Mouse (Mus musculus): ENCODE data around the gene Abhd6. TPM values are rescaled to one million over a fixed set of nuclear protein-coding genes. Genes with fewer than 3 reads are reported as not detected.
A peak's percentile ranks its signal among the peaks of the same experiment; 100 is the strongest.

The Abhd6 gene
- polyA plus RNA-seq (2012; rRNA removed): 3.2 and 3.4 TPM in 2 replicates
- 8.6 and 9.2 TPM in 2 replicates for polyA plus RNA-seq (2014; fragmentation: Nextera tagmentation; extraction: Ambion mirVana)

DNA sequence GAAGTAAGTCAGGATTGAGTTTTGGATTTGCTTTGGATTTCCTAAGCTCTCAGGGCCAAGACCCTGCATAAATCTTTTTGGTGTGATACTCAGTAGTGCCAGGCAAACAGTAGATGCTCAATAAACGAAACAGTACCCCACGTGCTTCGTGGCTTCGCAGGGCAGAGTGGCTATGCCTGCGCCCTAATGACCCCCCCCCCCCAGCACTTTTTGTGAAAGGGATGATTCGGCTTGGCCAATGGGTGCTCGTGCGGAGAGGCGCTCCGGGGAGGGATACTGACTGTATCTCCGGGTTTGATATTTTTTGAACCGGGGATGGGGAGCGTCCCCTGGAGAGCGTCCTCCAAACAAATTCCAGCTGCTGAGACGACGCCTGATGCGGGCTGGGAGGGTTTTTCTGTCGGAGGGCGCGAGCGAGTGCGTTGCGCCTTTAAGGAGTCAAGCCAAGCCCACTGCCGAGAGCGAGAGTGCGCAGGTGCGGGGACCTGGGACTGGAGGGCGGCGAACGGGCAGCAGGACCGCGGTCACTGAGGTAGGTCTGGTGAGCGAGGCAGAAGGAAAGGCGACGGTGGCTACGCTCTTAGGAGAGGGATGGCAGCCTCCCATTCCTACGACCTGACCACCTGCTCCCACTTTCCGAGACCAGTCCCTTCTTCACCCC lies at the start of gene Abhd6:
Abhd6 (plus strand) TSS at position 471 of the 661 bp plus-strand sequence.
- Histone ChIP-seq H3K4me1 (replicated peaks; ENCODE audit: control insufficient read depth in 2 of 2, insufficient read depth in 2 of 2, low read length in 1 of 2) (peaks cover 0 to 9% of the 10 kb centered on the region in 2 experiments; a peak in 2 of 4 replicates), H3K9ac (replicated peaks) (no peak within 1 kb of the TSS), H3K27me3 (ENCODE audit: control insufficient read depth, insufficient read depth, low read length) (peaks cover 30% of the 10 kb centered on the region), H3K9me3 (ENCODE audit: control insufficient read depth, low read length) (no peaks in the 10 kb centered on the region), H3K4me2 (ENCODE audit: low read depth) (peak within 1 kb of the TSS; percentile 63), H3K4me3 (ENCODE audit: insufficient read depth in 1 of 2, low read depth in 2 of 2, low read length in 2 of 2) (peak within 1 kb of the TSS; percentile 47 to 59), H3K36me3 (replicated peaks; ENCODE audit: control insufficient read depth, insufficient read depth, low read depth) (no peaks in the 10 kb centered on the region), H3K27ac (no peak within 1 kb of the TSS)
- TF ChIP-seq EP300 (IDR thresholded peaks at IDR 0.05; ENCODE audit: low read depth) (no peak), CTCF (IDR thresholded peaks at IDR 0.05; ENCODE audit: low read depth) (no peak)
- ATAC-seq (ENCODE audit: insufficient read depth) (0 out of 2 replicates have a peak, but pooled peaks have one; percentile 43), DNase-seq (ENCODE audit: low read depth in 3 of 3, low spot score in 3 of 3) (peak in 1 of 3 experiments; percentile 12)
- WGBS (ENCODE audit: insufficient replicate concordance): 2% methylated on average over 38 of the region's 38 CpGs

DNA sequence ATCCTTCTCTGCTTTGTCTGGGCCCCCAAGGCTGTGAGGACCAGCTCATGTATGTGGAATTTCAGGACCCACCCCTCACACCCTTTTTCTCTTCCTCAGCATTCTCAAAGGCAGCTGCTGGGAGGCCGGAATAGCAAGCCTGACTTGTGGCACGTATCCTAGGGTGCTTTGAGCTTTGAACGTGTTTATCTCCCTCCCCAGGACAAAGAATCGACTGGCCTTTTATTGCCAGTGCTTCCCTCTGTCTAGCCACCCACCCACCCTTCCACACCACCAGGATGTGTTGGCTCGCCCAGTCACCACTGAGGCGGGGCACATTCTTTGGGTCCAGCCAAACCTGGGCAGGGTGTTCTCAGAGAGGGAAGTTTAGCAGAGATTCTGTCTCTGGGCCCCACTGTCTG lies 48.6 kb upstream of the Abhd6 start:
- Histone ChIP-seq H3K27ac (no peak overlapping the region), H3K9ac (replicated peaks) (no peak overlapping the region), H3K36me3 (replicated peaks; ENCODE audit: control insufficient read depth, insufficient read depth, low read depth) (no peaks in the 10 kb centered on the region), H3K4me1 (replicated peaks; ENCODE audit: control insufficient read depth in 2 of 2, insufficient read depth in 2 of 2, low read length in 1 of 2) (peaks cover 0 to 8% of the 10 kb centered on the region in 2 experiments; a peak in 2 of 4 replicates), H3K4me3 (ENCODE audit: insufficient read depth in 1 of 2, low read depth in 2 of 2, low read length in 2 of 2) (no peak overlapping the region), H3K9me3 (ENCODE audit: control insufficient read depth, low read length) (no peaks in the 10 kb centered on the region), H3K27me3 (ENCODE audit: control insufficient read depth, insufficient read depth, low read length) (no peaks in the 10 kb centered on the region), H3K4me2 (ENCODE audit: low read depth) (no peak overlapping the region)
- DNase-seq (ENCODE audit: low read depth in 3 of 3, low spot score in 3 of 3) (no peak), ATAC-seq (ENCODE audit: insufficient read depth) (no peak)
- TF ChIP-seq EP300 (IDR thresholded peaks at IDR 0.05; ENCODE audit: low read depth) (no peak), CTCF (IDR thresholded peaks at IDR 0.05; ENCODE audit: low read depth) (no peak)
- WGBS (ENCODE audit: insufficient replicate concordance): 40% methylated on average over 6 of the region's 6 CpGs

DNA sequence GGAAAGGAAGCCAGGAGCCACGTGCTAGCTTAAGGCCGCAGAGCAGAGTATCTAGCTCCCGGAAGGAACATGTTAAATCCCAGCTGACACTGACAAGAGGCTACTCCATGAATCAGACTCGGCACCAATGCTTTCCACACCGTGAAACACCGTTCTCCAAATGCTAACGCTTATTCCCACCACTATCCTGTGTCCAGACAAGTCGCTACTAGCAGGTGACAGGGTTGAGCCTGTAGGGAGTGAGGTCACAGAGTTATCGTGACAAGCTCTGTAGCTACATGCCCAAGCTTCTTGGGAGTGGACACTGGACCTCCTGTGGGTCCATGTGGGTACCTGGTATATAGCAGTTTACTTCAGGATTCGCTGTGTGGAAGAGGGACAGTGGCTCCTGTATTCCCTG lies 46.3 kb upstream of the Abhd6 start:
- Histone ChIP-seq H3K27me3 (ENCODE audit: control insufficient read depth, insufficient read depth, low read length) (no peaks in the 10 kb centered on the region), H3K36me3 (replicated peaks; ENCODE audit: control insufficient read depth, insufficient read depth, low read depth) (no peaks in the 10 kb centered on the region), H3K4me3 (ENCODE audit: insufficient read depth in 1 of 2, low read depth in 2 of 2, low read length in 2 of 2) (no peak overlapping the region), H3K4me2 (ENCODE audit: low read depth) (no peak overlapping the region), H3K9ac (replicated peaks) (no peak overlapping the region), H3K9me3 (ENCODE audit: control insufficient read depth, low read length) (no peaks in the 10 kb centered on the region), H3K4me1 (replicated peaks; ENCODE audit: control insufficient read depth in 2 of 2, insufficient read depth in 2 of 2, low read length in 1 of 2) (peaks cover 0 to 8% of the 10 kb centered on the region in 2 experiments; a peak in 2 of 4 replicates), H3K27ac (no peak overlapping the region)
- DNase-seq (ENCODE audit: low read depth in 3 of 3, low spot score in 3 of 3) (no peak), ATAC-seq (ENCODE audit: insufficient read depth) (no peak)
- WGBS (ENCODE audit: insufficient replicate concordance): 68% methylated on average over 10 of the region's 10 CpGs
- TF ChIP-seq CTCF (IDR thresholded peaks at IDR 0.05; ENCODE audit: low read depth) (no peak), EP300 (IDR thresholded peaks at IDR 0.05; ENCODE audit: low read depth) (no peak)

DNA sequence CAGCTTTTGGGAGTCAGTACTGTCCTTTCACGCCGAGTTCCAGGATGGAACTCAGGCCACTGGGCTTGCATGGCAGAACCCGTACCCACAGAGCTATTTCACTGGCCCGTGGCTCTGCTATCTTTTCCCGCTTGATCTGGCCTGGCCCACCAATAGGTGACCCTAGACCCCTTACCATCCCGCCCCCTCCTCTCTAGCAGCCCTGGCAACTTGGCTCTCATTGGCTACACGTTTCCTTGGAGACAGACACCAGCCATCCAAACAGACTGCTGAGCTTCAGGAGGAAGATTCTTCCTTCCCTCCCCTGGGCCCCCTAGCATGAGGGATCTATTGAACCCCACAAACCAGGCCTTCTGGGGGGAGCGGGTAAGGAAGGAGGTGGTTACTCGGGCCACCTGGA lies 45.7 kb upstream of the Abhd6 start, which contains the start of gene Gm45521:
Gm45521 (plus strand) TSS at position 240 of the 400 bp plus-strand sequence.
- Histone ChIP-seq H3K9ac (replicated peaks) (no peak within 1 kb of the TSS), H3K4me1 (replicated peaks; ENCODE audit: control insufficient read depth in 2 of 2, insufficient read depth in 2 of 2, low read length in 1 of 2) (peaks cover 0 to 8% of the 10 kb centered on the region in 2 experiments; a peak in 2 of 4 replicates), H3K9me3 (ENCODE audit: control insufficient read depth, low read length) (no peaks in the 10 kb centered on the region), H3K4me3 (ENCODE audit: insufficient read depth in 1 of 2, low read depth in 2 of 2, low read length in 2 of 2) (no peak within 1 kb of the TSS), H3K4me2 (ENCODE audit: low read depth) (no peak within 1 kb of the TSS), H3K27ac (no peak within 1 kb of the TSS), H3K27me3 (ENCODE audit: control insufficient read depth, insufficient read depth, low read length) (no peaks in the 10 kb centered on the region), H3K36me3 (replicated peaks; ENCODE audit: control insufficient read depth, insufficient read depth, low read depth) (no peaks in the 10 kb centered on the region)
- no peak for ATAC-seq (ENCODE audit: insufficient read depth)
- WGBS (ENCODE audit: insufficient replicate concordance): 58% methylated on average over 9 of the region's 9 CpGs
- no peak for DNase-seq (ENCODE audit: low read depth in 3 of 3, low spot score in 3 of 3)
- TF ChIP-seq CTCF (IDR thresholded peaks at IDR 0.05; ENCODE audit: low read depth) (no peak), EP300 (IDR thresholded peaks at IDR 0.05; ENCODE audit: low read depth) (no peak)

DNA sequence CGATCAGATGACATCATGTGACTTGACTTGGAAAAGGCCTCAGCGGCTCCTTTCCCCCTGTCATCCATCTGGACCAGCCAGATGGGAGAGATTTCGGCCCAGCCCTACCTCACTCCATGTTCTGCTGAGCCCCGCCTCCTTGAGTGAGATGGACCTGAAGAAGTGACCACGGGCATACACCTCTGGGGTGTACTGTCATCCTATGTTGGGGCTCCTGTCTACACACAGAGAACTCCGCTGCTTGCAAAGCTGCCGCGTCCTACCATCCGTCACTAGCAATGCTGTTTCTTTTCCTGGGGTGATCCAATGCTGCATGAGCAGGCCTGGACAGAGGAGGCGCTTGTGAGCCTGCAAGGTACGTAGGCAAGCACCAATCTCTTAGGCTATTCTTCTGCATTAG lies 42.1 kb upstream of the Abhd6 start:
- Histone ChIP-seq H3K4me1 (replicated peaks; ENCODE audit: control insufficient read depth in 2 of 2, insufficient read depth in 2 of 2, low read length in 1 of 2) (no peaks in the 10 kb centered on the region), H3K4me3 (ENCODE audit: insufficient read depth in 1 of 2, low read depth in 2 of 2, low read length in 2 of 2) (no peak overlapping the region), H3K4me2 (ENCODE audit: low read depth) (no peak overlapping the region), H3K36me3 (replicated peaks; ENCODE audit: control insufficient read depth, insufficient read depth, low read depth) (no peaks in the 10 kb centered on the region), H3K27me3 (ENCODE audit: control insufficient read depth, insufficient read depth, low read length) (no peaks in the 10 kb centered on the region), H3K9me3 (ENCODE audit: control insufficient read depth, low read length) (no peaks in the 10 kb centered on the region), H3K9ac (replicated peaks) (no peak overlapping the region), H3K27ac (no peak overlapping the region)
- DNase-seq (ENCODE audit: low read depth in 3 of 3, low spot score in 3 of 3) (no peak), ATAC-seq (ENCODE audit: insufficient read depth) (no peak)
- peak; percentile 49 for TF ChIP-seq CTCF (IDR thresholded peaks at IDR 0.05; ENCODE audit: low read depth)
- TF ChIP-seq EP300 (IDR thresholded peaks at IDR 0.05; ENCODE audit: low read depth): no peak
- 53% methylated on average over 11 of the region's 11 CpGs for WGBS (ENCODE audit: insufficient replicate concordance)

All from liver, embryonic 14.5 days (tissue).